Mouse (Mus musculus) MEL (cell line): ENCODE results near the gene Adam11. TPM values are rescaled to one million over a fixed set of nuclear protein-coding genes. Genes with fewer than 3 reads are reported as not detected.

Source experiments
- DNase-seq: peaks from one replicate; pipeline ENCODE4 v3.0.0; 2011; ENCODE audit warnings: low read depth, low spot score
- H3K27ac ChIP-seq: 2 replicates; pipeline ENCODE4 v1.5.1; 2012; ENCODE audit warnings: low read depth, mild to moderate bottlenecking, control low read depth, low read length, moderate library complexity; ENCODE audit not compliant: control insufficient read depth
- H3K27me3 ChIP-seq, 2 experiments: fragments of 150-350 bp in 1 of 2; sonication (generic) in 1 of 2; 2 replicates each; pipeline ENCODE4 v1.6.1; 2012; ENCODE audit warnings: low read length in 2 of 2, mild to moderate bottlenecking in 2 of 2, improper control_type of control experiment in 1 of 2, moderate library complexity in 1 of 2; ENCODE audit not compliant: insufficient read depth in 2 of 2, control insufficient read depth in 1 of 2
- H3K36me3 ChIP-seq, 2 experiments: 2 replicates each; pipeline ENCODE4 v1.6.1; 2012 to 2014; ENCODE audit warnings: low read length in 2 of 2, improper control_type of control experiment in 1 of 2, inconsistent platforms in 1 of 2, mild to moderate bottlenecking in 1 of 2; ENCODE audit not compliant: insufficient read depth in 2 of 2, control insufficient read depth in 1 of 2
- H3K4me1 ChIP-seq, 2 experiments: fragments of 150-350 bp in 1 of 2; sonication (generic) in 1 of 2; 2 replicates each; pipeline ENCODE4 v1.6.1; 2012; ENCODE audit warnings: low read length in 2 of 2, improper control_type of control experiment in 1 of 2, mild to moderate bottlenecking in 1 of 2; ENCODE audit not compliant: insufficient read depth in 2 of 2, control insufficient read depth in 1 of 2
- H3K4me3 ChIP-seq, 2 experiments: fragments of 150-350 bp in 1 of 2; sonication (generic) in 1 of 2; 2 replicates each; pipeline ENCODE4 v1.5.1; 2012; ENCODE audit warnings: low read depth in 2 of 2, low read length in 2 of 2, mild to moderate bottlenecking in 2 of 2, moderate library complexity in 2 of 2, control low read depth in 1 of 2, improper control_type of control experiment in 1 of 2; ENCODE audit not compliant: control insufficient read depth in 1 of 2, insufficient read depth in 1 of 2
- H3K79me2 ChIP-seq: 2 replicates; pipeline ENCODE4 v1.6.1; 2012; ENCODE audit warnings: mild to moderate bottlenecking, low read length, moderate library complexity; ENCODE audit not compliant: control insufficient read depth, poor library complexity, insufficient read depth
- H3K9ac ChIP-seq: 2 replicates; pipeline ENCODE4 v1.6.1; 2012; ENCODE audit warnings: low read depth, mild to moderate bottlenecking, control low read depth, low read length, moderate library complexity; ENCODE audit not compliant: control insufficient read depth, poor library complexity, severe bottlenecking
- H3K9me3 ChIP-seq: fragments of 150-350 bp; sonication (generic); replicated peaks from 2 replicates; pipeline ENCODE4 v1.6.1; 2012; ENCODE audit warnings: mild to moderate bottlenecking, low read length, improper control_type of control experiment, moderate library complexity; ENCODE audit not compliant: insufficient read depth
- CHD1 ChIP-seq: IDR thresholded peaks from 2 replicates; pipeline ENCODE4 v1.6.1; 2012; ENCODE audit warnings: low read depth, mild to moderate bottlenecking, inconsistent platforms, low read length, improper control_type of control experiment
- CTCF ChIP-seq, 3 experiments: IDR thresholded peaks in 2 of 3; conservative IDR thresholded peaks in 1 of 3; 2 replicates each; pipeline ENCODE4 v1.5.1; 2011 to 2012; ENCODE audit warnings: low read length in 3 of 3, low read depth in 2 of 3, mild to moderate bottlenecking in 2 of 3, improper control_type of control experiment in 1 of 3, inconsistent platforms in 1 of 3, mixed read lengths in 1 of 3, moderate library complexity in 1 of 3; ENCODE audit not compliant: control insufficient read depth in 1 of 3, insufficient read depth in 1 of 3, poor library complexity in 1 of 3, severe bottlenecking in 1 of 3
- EP300 ChIP-seq, 2 experiments: IDR thresholded peaks; 2 replicates each; pipeline ENCODE4 v1.6.1; 2011; ENCODE audit warnings: improper control_type of control experiment in 2 of 2, low read length in 2 of 2, low read depth in 1 of 2, mild to moderate bottlenecking in 1 of 2
- GATA1 ChIP-seq: IDR thresholded peaks from 2 replicates; pipeline ENCODE4 v1.6.1; 2011; ENCODE audit warnings: low read depth, low read length, improper control_type of control experiment
- HCFC1 ChIP-seq: IDR thresholded peaks from 2 replicates; pipeline ENCODE4 v1.6.1; 2012; ENCODE audit warnings: low read depth, mild to moderate bottlenecking, inconsistent platforms, low read length, improper control_type of control experiment, moderate library complexity
- JUND ChIP-seq: IDR thresholded peaks from 2 replicates; pipeline ENCODE4 v1.6.1; 2011; ENCODE audit warnings: low read depth, mild to moderate bottlenecking, improper control_type of control experiment, low read length
- MAX ChIP-seq: IDR thresholded peaks from 2 replicates; pipeline ENCODE4 v1.6.1; 2011; ENCODE audit warnings: low read length, improper control_type of control experiment
- MAZ ChIP-seq: IDR thresholded peaks from 2 replicates; pipeline ENCODE4 v1.6.1; 2012; ENCODE audit warnings: low read depth, mild to moderate bottlenecking, inconsistent platforms, low read length, improper control_type of control experiment
- MXI1 ChIP-seq: IDR thresholded peaks from 2 replicates; pipeline ENCODE4 v1.6.1; 2011; ENCODE audit warnings: mild to moderate bottlenecking, low read depth, low read length, improper control_type of control experiment
- NRF1 ChIP-seq: IDR thresholded peaks from 2 replicates; pipeline ENCODE4 v1.6.1; 2014; ENCODE audit warnings: low read depth, mild to moderate bottlenecking, inconsistent platforms, low read length, improper control_type of control experiment, moderate library complexity; ENCODE audit not compliant: poor library complexity, insufficient read depth, severe bottlenecking
- POLR2A ChIP-seq, 2 experiments: IDR thresholded peaks; 2 replicates each; pipeline ENCODE4 v1.6.1; 2011 to 2012; ENCODE audit warnings: low read length in 2 of 2, mild to moderate bottlenecking in 2 of 2, control low read depth in 1 of 2, improper control_type of control experiment in 1 of 2, low read depth in 1 of 2, moderate library complexity in 1 of 2; ENCODE audit not compliant: control insufficient read depth in 1 of 2, insufficient read depth in 1 of 2, poor library complexity in 1 of 2
- RAD21 ChIP-seq: IDR thresholded peaks from 2 replicates; pipeline ENCODE4 v1.6.1; 2011; ENCODE audit warnings: mild to moderate bottlenecking, low read depth, low read length, improper control_type of control experiment
- SIN3A ChIP-seq: IDR thresholded peaks from 2 replicates; pipeline ENCODE4 v1.6.1; 2012; ENCODE audit warnings: low read length, improper control_type of control experiment, inconsistent platforms
- SMC3 ChIP-seq: IDR thresholded peaks from 2 replicates; pipeline ENCODE4 v1.6.1; 2011; ENCODE audit warnings: low read depth, low read length, improper control_type of control experiment
- USF1 ChIP-seq: IDR thresholded peaks from 2 replicates; pipeline ENCODE4 v1.6.1; 2014; ENCODE audit warnings: low read depth, mild to moderate bottlenecking, inconsistent platforms, low read length, improper control_type of control experiment, moderate library complexity
- ZC3H11A ChIP-seq: IDR thresholded peaks from 2 replicates; pipeline ENCODE4 v1.6.1; 2012; ENCODE audit warnings: low read depth, mild to moderate bottlenecking, inconsistent platforms, low read length, improper control_type of control experiment
- ZKSCAN1 ChIP-seq: IDR thresholded peaks from 2 replicates; pipeline ENCODE4 v1.6.1; 2012; ENCODE audit warnings: low read depth, mild to moderate bottlenecking, inconsistent platforms, low read length, improper control_type of control experiment, moderate library complexity
- ZMIZ1 ChIP-seq: IDR thresholded peaks from 2 replicates; pipeline ENCODE4 v1.6.1; 2012; ENCODE audit warnings: low read depth, mild to moderate bottlenecking, inconsistent platforms, low read length, improper control_type of control experiment, moderate library complexity
- ZNF384 ChIP-seq: IDR thresholded peaks from 2 replicates; pipeline ENCODE4 v1.6.1; 2012; ENCODE audit warnings: low read depth, mild to moderate bottlenecking, inconsistent platforms, low read length, improper control_type of control experiment
- polyA plus RNA-seq, 2 experiments: library from polyadenylated mRNA; stranded (reverse) in 1 of 2; unstranded in 1 of 2; fragments of >175 nt in 1 of 2; fragments of >200 nt in 1 of 2; gene quantifications; 2 replicates each; pipeline versions ENCODE4 v1.2.1 to v1.2.4; 2012; ENCODE audit warnings: low replicate concordance in 2 of 2, low read depth in 1 of 2; ENCODE audit not compliant: insufficient read length in 2 of 2, insufficient read depth in 1 of 2, missing spikeins in 1 of 2
- total RNA-seq: library from RNA; depleted of rRNA; stranded (reverse); fragments of 300-350 nt; gene quantifications from 2 replicates; pipeline ENCODE4 v1.2.3, GENCODE M21; 2012

The Adam11 gene
- total and polyA plus RNA-seq, 3 experiments: 0.08 to 0.36 TPM; not detected in 1

DNA sequence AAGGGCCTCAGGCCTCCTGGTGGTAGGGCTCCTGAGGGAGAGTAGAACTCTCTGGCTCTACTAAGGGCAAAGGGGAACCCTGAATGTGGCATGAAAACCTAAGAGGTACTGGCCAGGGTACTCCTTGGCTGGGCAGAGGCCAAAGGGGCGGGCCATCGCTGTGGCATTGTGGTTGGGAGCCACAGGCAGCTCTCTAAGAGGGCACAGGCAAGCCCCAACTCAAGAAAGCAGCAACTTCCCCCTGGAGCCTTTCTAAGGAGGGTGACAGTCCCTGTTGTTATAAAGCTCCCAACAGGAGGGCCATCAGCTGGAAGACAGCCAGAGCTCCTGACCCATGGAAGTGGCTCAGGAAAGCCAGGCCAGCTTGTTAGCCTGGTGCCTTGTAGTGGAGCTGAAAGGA lies 2.3 kb upstream of the Adam11 start:
- Histone ChIP-seq H3K79me2 (no peaks in the 10 kb centered on the region), H3K27me3 (peaks cover 0 to 7% of the 10 kb centered on the region in 2 experiments; a peak in 3 of 4 replicates), H3K36me3 (no peaks in the 10 kb centered on the region), H3K4me3 (no peak overlapping the region), H3K4me1 (no peaks in the 10 kb centered on the region), H3K9me3 (no peaks in the 10 kb centered on the region), H3K27ac (no peak overlapping the region), H3K9ac (no peak overlapping the region)
- TF ChIP-seq RAD21 (no peak), SIN3A (no peak), EP300 (IDR thresholded peaks at IDR 0.05; ENCODE audit: low read depth in 1 of 2, low read length in 2 of 2) (no peak), GATA1 (no peak), ZMIZ1 (no peak), POLR2A (IDR thresholded peaks at IDR 0.05; ENCODE audit: control insufficient read depth in 1 of 2, insufficient read depth in 1 of 2, low read depth in 1 of 2, low read length in 2 of 2, poor library complexity in 1 of 2) (no peak), ZKSCAN1 (no peak), CTCF (IDR thresholded peaks at IDR 0.05 in 2 of 3, conservative IDR thresholded peaks at IDR 0.05 in 1 of 3; ENCODE audit: control insufficient read depth in 1 of 3, insufficient read depth in 1 of 3, low read depth in 2 of 3, low read length in 3 of 3, poor library complexity in 1 of 3, severe bottlenecking in 1 of 3) (no peak), ZNF384 (no peak), MXI1 (no peak), CHD1 (no peak), USF1 (no peak)
- no peak for DNase-seq

- no peak for DNase-seq
- Histone ChIP-seq H3K9me3 (no peaks in the 10 kb centered on the region), H3K79me2 (no peaks in the 10 kb centered on the region), H3K9ac (no peak overlapping the region), H3K36me3 (no peaks in the 10 kb centered on the region), H3K4me1 (no peaks in the 10 kb centered on the region), H3K27me3 (peaks cover 0 to 5% of the 10 kb centered on the region in 2 experiments; a peak in 3 of 4 replicates), H3K4me3 (no peak overlapping the region), H3K27ac (no peak overlapping the region)
- TF ChIP-seq MAZ (no peak), POLR2A (IDR thresholded peaks at IDR 0.05; ENCODE audit: control insufficient read depth in 1 of 2, insufficient read depth in 1 of 2, low read depth in 1 of 2, low read length in 2 of 2, poor library complexity in 1 of 2) (no peak), NRF1 (no peak), MAX (no peak), USF1 (no peak), ZC3H11A (no peak), HCFC1 (no peak), SMC3 (no peak), JUND (no peak), EP300 (IDR thresholded peaks at IDR 0.05; ENCODE audit: low read depth in 1 of 2, low read length in 2 of 2) (no peak), CHD1 (no peak)
Measured at GRCm38 (mm10) chr11:102760805-102761308, 382 bp upstream of the Adam11 start.
